Mouse (Mus musculus): ENCODE results near the gene Selenom. TPM values are rescaled to one million over a fixed set of nuclear protein-coding genes. Genes with fewer than 3 reads are reported as not detected.
A peak's percentile ranks its signal among the peaks of the same experiment; 100 is the strongest.

The Selenom gene
- polyA plus RNA-seq, 1 experiment = 243 TPM

GRCm38 (mm10) chr11:3535406-3535986, 21.0 kb downstream of the Selenom start:
- TF ChIP-seq POLR2A (IDR thresholded peaks at IDR 0.05; ENCODE audit: extremely low read depth, insufficient read depth, low read length) (no peak), CTCF (IDR thresholded peaks at IDR 0.05; ENCODE audit: extremely low read depth, insufficient read depth, low read length) (peak; percentile 81)

DNA sequence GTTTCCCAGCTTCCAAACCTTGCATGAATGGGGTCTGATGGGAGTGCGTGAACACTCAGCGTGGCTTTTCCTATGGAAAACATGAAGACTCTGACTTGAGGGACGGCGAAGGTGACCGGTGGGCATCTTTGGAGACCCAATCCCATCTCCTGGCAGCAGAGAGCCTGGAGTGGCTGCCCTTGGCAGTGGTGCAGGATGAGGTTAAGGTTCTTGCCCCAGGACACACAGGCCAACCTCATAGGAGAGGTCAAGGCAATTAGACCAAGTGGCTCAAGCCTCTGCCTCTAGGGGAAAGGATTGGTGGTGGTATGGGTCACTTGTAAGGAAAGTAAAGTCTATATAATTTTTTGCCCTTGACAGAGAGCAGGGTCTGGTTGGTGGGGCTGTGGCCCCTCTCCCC, 21.6 kb downstream of the Selenom start:
- Histone ChIP-seq H3K27ac (ENCODE audit: insufficient read depth, low read length) (peak overlapping the region; percentile 70; the same call in 1 of the 2 replicates), H3K4me3 (ENCODE audit: insufficient read depth, low read length) (peak overlapping the region; percentile 58; the same call in 1 of the 2 replicates)
- TF ChIP-seq POLR2A (IDR thresholded peaks at IDR 0.05; ENCODE audit: extremely low read depth, insufficient read depth, low read length) (no peak), CTCF (IDR thresholded peaks at IDR 0.05; ENCODE audit: extremely low read depth, insufficient read depth, low read length) (no peak)

More at GRCm38 (mm10) chr11:3535406-3535986, 21.0 kb downstream of the Selenom start:
- H3K4me3 ChIP-seq (ENCODE audit: insufficient read depth, low read length) = peak overlapping the region; percentile 58
- no peaks in the 10 kb centered on the region for H3K4me1 ChIP-seq (ENCODE audit: control insufficient read depth, insufficient read depth, low read length)
- peak overlapping the region; percentile 70 for H3K27ac ChIP-seq (ENCODE audit: insufficient read depth, low read length)

DNA sequence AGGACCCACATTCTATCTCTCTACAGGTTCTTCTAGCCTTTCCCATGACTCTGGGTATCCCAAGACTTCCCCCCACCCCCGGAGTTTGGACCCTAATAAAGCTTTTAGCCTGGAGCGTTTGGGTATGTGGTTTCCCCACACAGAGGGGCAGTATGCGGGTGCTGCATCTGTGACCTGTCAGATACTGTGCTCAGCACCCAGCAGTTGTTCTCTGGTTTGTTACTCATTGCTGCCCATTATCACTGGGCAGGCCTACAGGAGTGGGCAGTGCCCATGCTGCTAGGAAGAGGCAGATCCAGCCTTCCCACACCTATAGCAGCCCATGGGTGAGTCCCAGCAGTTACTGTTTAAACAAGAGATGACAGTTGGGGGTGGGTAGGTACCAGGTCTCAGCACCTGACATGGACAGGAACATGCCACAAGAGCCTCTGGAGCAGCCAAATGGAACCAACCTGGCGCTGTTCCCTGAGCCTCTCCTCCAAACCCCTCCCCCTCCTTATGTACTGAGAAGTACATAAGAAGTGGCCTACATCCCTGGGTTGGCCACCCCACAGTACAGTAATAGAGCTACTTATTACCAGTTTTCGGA, 22.4 kb downstream of the Selenom start:
- Histone ChIP-seq H3K27ac (ENCODE audit: insufficient read depth, low read length) (no peak overlapping the region), H3K4me1 (ENCODE audit: control insufficient read depth, insufficient read depth, low read length) (no peaks in the 10 kb centered on the region), H3K4me3 (ENCODE audit: insufficient read depth, low read length) (no peak overlapping the region)
- TF ChIP-seq CTCF (IDR thresholded peaks at IDR 0.05; ENCODE audit: extremely low read depth, insufficient read depth, low read length) = no peak
- TF ChIP-seq POLR2A (IDR thresholded peaks at IDR 0.05; ENCODE audit: extremely low read depth, insufficient read depth, low read length) = no peak

More for the DNA sequence above, 21.6 kb downstream of the Selenom start:
- H3K4me1 ChIP-seq (ENCODE audit: control insufficient read depth, insufficient read depth, low read length) = no peaks in the 10 kb centered on the region

DNA sequence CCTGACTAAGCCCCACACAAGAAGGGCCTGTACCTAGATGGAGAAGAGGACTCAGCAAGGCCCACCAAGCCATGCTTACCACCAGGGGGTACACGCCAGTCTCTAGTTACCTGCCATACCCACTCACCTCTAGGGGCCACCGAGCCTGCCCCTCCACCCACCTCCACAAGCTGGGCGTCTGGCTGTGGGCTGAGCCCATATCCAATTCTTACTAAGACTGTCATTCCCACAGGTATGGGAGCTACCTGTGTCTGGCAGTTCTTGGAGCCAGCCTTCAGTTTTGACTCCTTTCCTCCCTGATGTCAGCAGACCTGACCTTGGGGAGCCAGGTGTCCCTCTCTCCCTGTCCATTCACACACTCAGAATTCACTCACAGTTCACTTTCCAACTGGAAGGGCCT, 23.2 kb downstream of the Selenom start:
- no peaks in the 10 kb centered on the region for H3K4me1 ChIP-seq (ENCODE audit: control insufficient read depth, insufficient read depth, low read length)
- H3K27ac ChIP-seq (ENCODE audit: insufficient read depth, low read length) = no peak overlapping the region
- TF ChIP-seq CTCF (IDR thresholded peaks at IDR 0.05; ENCODE audit: extremely low read depth, insufficient read depth, low read length) (no peak), POLR2A (IDR thresholded peaks at IDR 0.05; ENCODE audit: extremely low read depth, insufficient read depth, low read length) (no peak)
- H3K4me3 ChIP-seq (ENCODE audit: insufficient read depth, low read length) = no peak overlapping the region

- no peak for TF ChIP-seq CTCF (IDR thresholded peaks at IDR 0.05; ENCODE audit: extremely low read depth, insufficient read depth, low read length)
- no peak for TF ChIP-seq POLR2A (IDR thresholded peaks at IDR 0.05; ENCODE audit: extremely low read depth, insufficient read depth, low read length)
- Histone ChIP-seq H3K27ac (ENCODE audit: insufficient read depth, low read length) (no peak overlapping the region), H3K4me1 (ENCODE audit: control insufficient read depth, insufficient read depth, low read length) (no peaks in the 10 kb centered on the region), H3K4me3 (ENCODE audit: insufficient read depth, low read length) (peak overlapping the region; percentile 43; the same call in 1 of the 2 replicates)
Observed at GRCm38 (mm10) chr11:3538341-3538740, 23.9 kb downstream of the Selenom start.

GRCm38 (mm10) chr11:3539111-3539825, 24.8 kb downstream of the Selenom start:
- TF ChIP-seq CTCF (IDR thresholded peaks at IDR 0.05; ENCODE audit: extremely low read depth, insufficient read depth, low read length) = no peak
- peak; percentile 48; the same call in 1 of the 2 replicates for TF ChIP-seq POLR2A (IDR thresholded peaks at IDR 0.05; ENCODE audit: extremely low read depth, insufficient read depth, low read length)
- Histone ChIP-seq H3K27ac (ENCODE audit: insufficient read depth, low read length) (no peak overlapping the region), H3K4me1 (ENCODE audit: control insufficient read depth, insufficient read depth, low read length) (no peaks in the 10 kb centered on the region), H3K4me3 (ENCODE audit: insufficient read depth, low read length) (peak overlapping the region; percentile 43)

DNA sequence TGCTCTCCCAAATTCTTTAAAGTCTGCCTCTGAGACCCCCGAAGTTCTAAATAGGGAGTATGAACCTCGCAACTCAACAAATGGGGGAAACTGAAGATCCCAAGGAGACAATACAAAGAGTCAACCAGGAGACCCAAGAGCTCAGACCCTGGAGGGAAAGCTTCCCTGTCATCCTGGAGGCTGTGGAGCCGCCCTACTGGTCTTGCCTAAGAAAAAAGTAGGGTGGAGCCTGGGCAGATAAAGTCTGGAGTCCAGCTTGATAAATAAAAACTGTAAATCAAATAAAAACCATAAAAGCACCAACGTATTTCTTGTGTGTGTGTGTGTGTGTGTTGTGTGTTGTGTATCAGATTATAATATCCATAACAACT, 25.3 kb downstream of the Selenom start:
- Histone ChIP-seq H3K4me1 (ENCODE audit: control insufficient read depth, insufficient read depth, low read length) (no peaks in the 10 kb centered on the region), H3K27ac (ENCODE audit: insufficient read depth, low read length) (no peak overlapping the region), H3K4me3 (ENCODE audit: insufficient read depth, low read length) (peak overlapping the region; percentile 43)
- TF ChIP-seq CTCF (IDR thresholded peaks at IDR 0.05; ENCODE audit: extremely low read depth, insufficient read depth, low read length) (no peak), POLR2A (IDR thresholded peaks at IDR 0.05; ENCODE audit: extremely low read depth, insufficient read depth, low read length) (no peak)

DNA sequence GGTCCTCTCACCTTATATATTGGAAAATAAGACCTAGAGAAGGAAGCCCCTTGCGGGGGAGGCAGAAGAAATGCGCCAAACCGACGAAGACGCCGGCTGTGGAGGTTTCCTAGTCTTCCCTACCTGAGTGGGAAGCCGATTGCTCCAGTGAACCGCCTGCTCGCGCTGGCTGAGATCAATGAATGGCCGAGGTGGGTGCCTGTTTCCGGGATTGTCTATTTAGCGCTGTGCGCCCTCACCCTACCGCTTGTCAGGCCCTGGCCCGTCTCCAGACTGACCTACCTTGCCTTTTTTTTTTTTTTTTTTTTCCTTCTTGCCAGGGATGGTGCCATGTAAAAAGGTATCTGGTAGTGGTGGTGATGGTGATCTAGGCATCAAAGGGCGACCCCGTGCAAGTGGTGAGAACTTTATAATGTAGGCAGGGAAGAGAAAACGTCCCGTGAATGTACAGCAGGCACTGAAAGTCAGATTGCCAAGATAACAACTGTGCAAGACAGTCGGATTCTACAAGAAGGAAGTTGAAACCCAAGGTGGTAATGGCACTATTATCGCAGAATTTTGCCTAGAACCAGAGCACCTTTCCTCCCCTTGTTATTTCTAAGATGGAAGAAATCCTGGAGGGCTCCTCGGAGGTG, 26.1 kb downstream of the Selenom start, which contains the start of gene Smtn:
TSS of gene Smtn (minus strand) at position 162 of the 635 bp plus-strand sequence.
- Histone ChIP-seq H3K27ac (ENCODE audit: insufficient read depth, low read length) (no peak within 1 kb of the TSS), H3K4me1 (ENCODE audit: control insufficient read depth, insufficient read depth, low read length) (no peaks in the 10 kb centered on the region), H3K4me3 (ENCODE audit: insufficient read depth, low read length) (peak within 1 kb of the TSS; percentile 43)
- no peak for TF ChIP-seq POLR2A (IDR thresholded peaks at IDR 0.05; ENCODE audit: extremely low read depth, insufficient read depth, low read length)
- no peak for TF ChIP-seq CTCF (IDR thresholded peaks at IDR 0.05; ENCODE audit: extremely low read depth, insufficient read depth, low read length)

DNA sequence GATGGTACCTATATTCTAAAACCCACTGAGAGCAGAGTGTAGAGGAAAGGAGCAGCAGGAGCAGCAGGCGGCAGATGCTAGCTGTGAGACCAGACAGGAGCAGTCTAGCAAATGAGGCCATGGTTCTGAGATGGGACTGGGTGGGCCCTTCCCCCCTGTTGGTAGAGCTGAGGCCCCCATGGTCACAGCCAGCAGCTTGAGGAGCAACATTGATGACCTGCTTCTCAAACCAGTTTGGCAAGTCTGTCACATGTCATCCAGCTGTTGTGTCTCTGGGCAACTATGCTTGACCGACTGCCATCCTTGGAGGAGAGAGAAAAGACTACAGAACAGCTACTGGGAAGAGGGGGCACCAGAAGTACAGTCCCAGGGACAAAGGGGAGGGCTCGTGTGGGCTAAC, 27.4 kb downstream of the Selenom start:
- Histone ChIP-seq H3K27ac (ENCODE audit: insufficient read depth, low read length) (no peak overlapping the region), H3K4me3 (ENCODE audit: insufficient read depth, low read length) (no peak overlapping the region), H3K4me1 (ENCODE audit: control insufficient read depth, insufficient read depth, low read length) (no peaks in the 10 kb centered on the region)
- TF ChIP-seq CTCF (IDR thresholded peaks at IDR 0.05; ENCODE audit: extremely low read depth, insufficient read depth, low read length) = no peak
- TF ChIP-seq POLR2A (IDR thresholded peaks at IDR 0.05; ENCODE audit: extremely low read depth, insufficient read depth, low read length) = no peak
